Mouse (Mus musculus) heart, postnatal 0 days (tissue): ENCODE data around the gene Xrcc4. TPM values are rescaled to one million over a fixed set of nuclear protein-coding genes. Genes with fewer than 3 reads are reported as not detected.

Source experiments
- ATAC-seq: fragments of 200-750 bp; cut with Nextera tagmentation; 2 replicates; pipeline ENCODE4 v1.8.0; 2017; ENCODE audit warnings: low read depth, moderate number of reproducible peaks, moderate library complexity; ENCODE audit not compliant: insufficient read depth
- DNase-seq: peaks from one replicate; pipeline ENCODE4 v3.0.0-alpha.2; 2016; ENCODE audit warnings: low spot score
- H3K27ac ChIP-seq: fragments of 300-500 bp; sonication (generic); 2 replicates; pipeline ENCODE4 v1.5.1; 2014; ENCODE audit warnings: low read depth, mild to moderate bottlenecking
- H3K27me3 ChIP-seq: fragments of 300-500 bp; sonication (generic); 2 replicates; pipeline ENCODE4 v1.6.1; 2014; ENCODE audit warnings: low read length, mixed read lengths; ENCODE audit not compliant: control insufficient read depth, insufficient read depth
- H3K36me3 ChIP-seq: fragments of 300-500 bp; sonication (generic); replicated peaks from 2 replicates; pipeline ENCODE4 v1.6.1; 2014; ENCODE audit warnings: low read length, mixed read lengths; ENCODE audit not compliant: control insufficient read depth, insufficient read depth
- H3K4me1 ChIP-seq: fragments of 300-500 bp; sonication (generic); 2 replicates; pipeline ENCODE4 v1.6.1; 2014; ENCODE audit warnings: antibody characterized with exemption; ENCODE audit not compliant: control insufficient read depth, insufficient read depth
- H3K4me2 ChIP-seq: fragments of 300-500 bp; sonication (generic); 2 replicates; pipeline ENCODE4 v1.6.1; 2014; ENCODE audit warnings: low read depth, mild to moderate bottlenecking, low read length, moderate library complexity
- H3K4me3 ChIP-seq: fragments of 300-500 bp; sonication (generic); 2 replicates; pipeline ENCODE4 v1.5.1; 2014; ENCODE audit warnings: low read depth, low read length
- H3K9ac ChIP-seq: fragments of 300-500 bp; sonication (generic); replicated peaks from 2 replicates; pipeline ENCODE4 v1.6.1; 2014; ENCODE audit warnings: low read depth, low read length, mixed read lengths
- H3K9me3 ChIP-seq: fragments of 300-500 bp; sonication (generic); replicated peaks from 2 replicates; pipeline ENCODE4 v1.6.1; 2016; ENCODE audit warnings: low read length; ENCODE audit not compliant: control insufficient read depth
- CTCF ChIP-seq: IDR thresholded peaks from 2 replicates; pipeline ENCODE4 v1.5.1; 2016; ENCODE audit warnings: antibody characterized with exemption, control low read depth, low read depth
- EP300 ChIP-seq: IDR thresholded peaks from 2 replicates; pipeline ENCODE4 v1.6.1; 2016; ENCODE audit warnings: antibody characterized with exemption, low read depth
- WGBS: fragments of 180-500 bp; shearing (Covaris S2); extraction: QIAGEN DNeasy Blood & Tissue Kit; methylation state at CpG from one replicate; pipeline ENCODE4 v1.1.7; 2014; 5-methylcytosine and 5-hydroxymethylcytosine counted together
- polyA plus RNA-seq: library from polyadenylated mRNA; unstranded; fragments of >200 nt; fragmentation: Nextera tagmentation; extraction: Ambion mirVana; gene quantifications from 2 replicates; pipeline ENCODE4 v1.2.1, GENCODE M21; 2015
- total RNA-seq: library from RNA; depleted of rRNA; stranded (reverse); fragments of >200 nt; gene quantifications from 2 replicates; pipeline ENCODE4 v1.2.3, GENCODE M21; 2014; ENCODE audit warnings: low replicate concordance

Xrcc4 gene
- total and polyA plus RNA-seq, 2 experiments from 2014 or later, result 10.7 to 18.4 TPM

DNA sequence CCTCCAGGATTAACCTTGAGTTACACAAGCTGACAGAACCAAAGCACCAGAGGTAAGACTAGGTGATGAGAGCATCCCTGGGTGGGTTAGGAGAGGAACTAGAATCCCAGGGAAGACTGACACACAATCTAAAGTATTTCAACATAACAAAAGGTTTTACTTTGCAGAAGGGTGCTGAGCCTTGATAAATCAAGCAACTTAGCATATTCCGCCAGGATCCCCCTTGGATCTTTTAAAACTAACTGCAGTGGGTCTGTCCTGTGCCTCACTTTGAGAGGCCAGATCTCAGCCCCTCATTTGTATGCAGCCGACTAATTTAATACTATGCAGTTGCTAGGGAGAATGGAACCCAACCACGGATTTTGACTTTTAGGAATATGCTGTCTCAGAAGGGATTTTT lies 309.1 kb downstream of the Xrcc4 start:
- Histone ChIP-seq H3K9ac (no peak overlapping the region), H3K27ac (no peak overlapping the region), H3K36me3 (no peaks in the 10 kb centered on the region), H3K4me1 (0 out of 2 replicates have a peak, but pooled peaks cover 3% of the 10 kb centered on the region), H3K4me3 (no peak overlapping the region), H3K9me3 (no peaks in the 10 kb centered on the region), H3K4me2 (no peak overlapping the region), H3K27me3 (no peaks in the 10 kb centered on the region)
- ATAC-seq, result no peak
- 63% methylated on average over 3 of the region's 3 CpGs for WGBS
- DNase-seq, result no peak
- TF ChIP-seq CTCF (no peak), EP300 (no peak)

- H3K9ac ChIP-seq, result no peak overlapping the region
- ATAC-seq (no peak), DNase-seq (peak; percentile 73)
- no peak overlapping the region for H3K4me2 ChIP-seq
- 0 out of 2 replicates have a peak, but pooled peaks cover 3% of the 10 kb centered on the region for H3K4me1 ChIP-seq
- no peak overlapping the region for H3K27ac ChIP-seq
- no peaks in the 10 kb centered on the region for H3K9me3 ChIP-seq
- no peak overlapping the region for H3K4me3 ChIP-seq
- 58% methylated on average over 7 of the region's 7 CpGs for WGBS
- no peaks in the 10 kb centered on the region for H3K36me3 ChIP-seq
- no peaks in the 10 kb centered on the region for H3K27me3 ChIP-seq
- TF ChIP-seq EP300, result no peak
- peak; percentile 70 for TF ChIP-seq CTCF
Measured at GRCm38 (mm10) chr13:89779208-89779911, 310.0 kb downstream of the Xrcc4 start.

DNA sequence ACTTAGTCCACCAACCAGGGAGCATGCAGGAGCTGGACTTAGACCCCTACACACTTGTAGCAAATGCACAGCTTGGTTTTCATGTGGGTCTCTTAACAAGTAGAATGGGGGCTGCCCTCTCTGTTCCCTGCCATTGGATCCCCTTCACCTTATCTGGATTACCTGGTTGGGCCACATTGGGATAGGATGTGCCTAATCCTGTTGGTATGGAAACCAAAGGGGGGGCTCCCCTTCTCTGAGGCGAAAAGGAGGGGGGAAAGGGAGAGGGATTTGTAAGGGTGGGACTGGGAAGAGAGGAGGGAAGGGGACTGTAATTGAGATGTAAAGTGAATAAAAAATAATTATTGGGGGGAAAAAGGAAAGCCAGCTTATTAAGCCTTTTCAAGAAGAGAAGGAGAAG lies 311.6 kb downstream of the Xrcc4 start:
- ATAC-seq, result no peak
- DNase-seq, result no peak
- WGBS, result 67% methylated on average over 1 of the region's 1 CpGs
- Histone ChIP-seq H3K4me3 (no peak overlapping the region), H3K27me3 (no peaks in the 10 kb centered on the region), H3K4me2 (no peak overlapping the region), H3K36me3 (no peaks in the 10 kb centered on the region), H3K27ac (no peak overlapping the region), H3K4me1 (0 out of 2 replicates have a peak, but pooled peaks cover 3% of the 10 kb centered on the region), H3K9me3 (no peaks in the 10 kb centered on the region), H3K9ac (no peak overlapping the region)
- TF ChIP-seq CTCF, result no peak
- no peak for TF ChIP-seq EP300

DNA sequence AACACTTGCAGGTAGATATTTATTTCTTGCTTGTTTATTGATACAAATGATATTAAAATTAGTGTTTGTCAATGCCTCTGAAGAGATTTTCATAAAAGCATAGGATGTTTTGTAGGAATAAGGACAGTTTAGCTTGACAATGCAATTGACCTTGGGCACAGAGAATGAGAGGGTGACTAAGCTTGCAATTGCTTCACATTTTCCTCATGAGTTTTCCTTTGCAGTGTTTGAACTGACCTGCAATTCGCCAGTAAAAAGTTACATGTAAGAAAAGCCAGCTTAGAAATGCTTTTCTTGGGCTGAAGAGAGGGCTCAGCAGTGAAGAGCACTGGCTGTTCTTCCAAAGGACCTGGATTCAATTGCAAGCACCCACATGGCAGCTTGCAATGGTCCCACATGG lies 312.3 kb downstream of the Xrcc4 start:
- H3K4me1 ChIP-seq, result 0 out of 2 replicates have a peak, but pooled peaks cover 3% of the 10 kb centered on the region
- H3K9me3 ChIP-seq, result no peaks in the 10 kb centered on the region
- TF ChIP-seq EP300 (no peak), CTCF (no peak)
- H3K27me3 ChIP-seq, result no peaks in the 10 kb centered on the region
- no peak overlapping the region for H3K4me2 ChIP-seq
- 94% methylated on average over 1 of the region's 1 CpGs for WGBS
- no peak overlapping the region for H3K27ac ChIP-seq
- no peak overlapping the region for H3K4me3 ChIP-seq
- H3K9ac ChIP-seq, result no peak overlapping the region
- DNase-seq (no peak), ATAC-seq (no peak)
- H3K36me3 ChIP-seq, result no peaks in the 10 kb centered on the region

DNA sequence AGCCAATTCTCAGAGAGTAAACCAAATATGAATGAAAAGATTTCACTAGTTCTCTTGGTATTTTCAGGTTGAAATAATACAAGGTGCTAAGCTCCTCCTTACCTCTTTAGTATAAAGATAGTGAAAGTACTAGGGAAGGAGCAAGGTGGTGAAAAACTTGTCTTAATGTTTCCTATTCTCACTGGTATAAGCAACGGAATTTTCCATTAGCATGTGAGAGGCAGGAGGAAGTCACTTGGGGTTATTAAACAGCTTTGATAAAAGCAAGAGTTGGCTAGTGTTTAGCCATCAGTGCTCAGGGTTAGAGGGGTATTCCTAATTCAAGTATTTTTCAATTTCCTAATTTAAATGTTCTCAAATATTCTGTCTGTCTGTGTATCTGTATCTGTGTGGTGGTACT lies 322.9 kb downstream of the Xrcc4 start:
- no peaks in the 10 kb centered on the region for H3K9me3 ChIP-seq
- no peaks in the 10 kb centered on the region for H3K4me1 ChIP-seq
- TF ChIP-seq EP300 (no peak), CTCF (no peak)
- H3K27ac ChIP-seq, result no peak overlapping the region
- DNase-seq (no peak), ATAC-seq (no peak)
- H3K9ac ChIP-seq, result no peak overlapping the region
- no peaks in the 10 kb centered on the region for H3K36me3 ChIP-seq
- H3K27me3 ChIP-seq, result no peaks in the 10 kb centered on the region
- WGBS, result 31% methylated on average over 1 of the region's 1 CpGs
- H3K4me3 ChIP-seq, result no peak overlapping the region
- H3K4me2 ChIP-seq, result no peak overlapping the region

GRCm38 (mm10) chr13:89765966-89766365 lies 323.4 kb downstream of the Xrcc4 start:
- Histone ChIP-seq H3K27ac (no peak overlapping the region), H3K4me2 (no peak overlapping the region), H3K9ac (no peak overlapping the region), H3K4me3 (no peak overlapping the region), H3K4me1 (no peaks in the 10 kb centered on the region), H3K9me3 (no peaks in the 10 kb centered on the region), H3K27me3 (no peaks in the 10 kb centered on the region), H3K36me3 (no peaks in the 10 kb centered on the region)
- 88% methylated on average over 3 of the region's 3 CpGs for WGBS
- DNase-seq (no peak), ATAC-seq (no peak)
- TF ChIP-seq CTCF (no peak), EP300 (no peak)
